Mouse (Mus musculus): ENCODE results near the gene Zbtb16.

- no peak for TF ChIP-seq CTCF (IDR thresholded peaks at IDR 0.05; ENCODE audit: low read depth, low read length)
- TF ChIP-seq TAL1 (conservative IDR thresholded peaks at IDR 0.05; ENCODE audit: low read depth, low read length): no peak
- no peak for TF ChIP-seq GATA1 (IDR thresholded peaks at IDR 0.05; ENCODE audit: borderline replicate concordance, low read length)
- no peak for TF ChIP-seq POLR2AphosphoS5 (IDR thresholded peaks at IDR 0.05; ENCODE audit: insufficient replicate concordance, low read depth, low read length)
- TF ChIP-seq GATA2 (IDR thresholded peaks at IDR 0.05; ENCODE audit: borderline replicate concordance, low read depth, low read length): no peak
Measured at GRCm38 (mm10) chr9:48837181-48837580, 1.2 kb upstream of the Zbtb16 start.
